Mouse (Mus musculus): ENCODE results near the gene Rbfox3. TPM values are rescaled to one million over a fixed set of nuclear protein-coding genes. Genes with fewer than 3 reads are reported as not detected.
A peak's percentile ranks its signal among the peaks of the same experiment; 100 is the strongest.

Rbfox3 gene
- polyA plus RNA-seq, 1 experiment from 2014 or later: 12.6 TPM

- no peaks in the 10 kb centered on the region for H3K36me3 ChIP-seq (ENCODE audit: control insufficient read depth, insufficient read depth, low read length)
- H3K27ac ChIP-seq (ENCODE audit: low read depth, low read length): no peak overlapping the region
- no peak overlapping the region for H3K4me2 ChIP-seq (replicated peaks; ENCODE audit: low read depth, low read length)
- no peaks in the 10 kb centered on the region for H3K4me1 ChIP-seq (replicated peaks; ENCODE audit: control insufficient read depth, insufficient read depth, low read length)
- ATAC-seq (ENCODE audit: low FRiP score) (no peak), DNase-seq (ENCODE audit: low spot score) (no peak)
- no peaks in the 10 kb centered on the region for H3K27me3 ChIP-seq (ENCODE audit: control insufficient read depth, insufficient read depth, low read length)
- 80% methylated on average over 4 of the region's 4 CpGs for WGBS
- H3K9me3 ChIP-seq (ENCODE audit: control insufficient read depth, low read length): no peaks in the 10 kb centered on the region
- H3K9ac ChIP-seq (ENCODE audit: low read depth, low read length): no peak overlapping the region
- H3K4me3 ChIP-seq (ENCODE audit: low read depth, low read length): no peak overlapping the region
Observed at GRCm38 (mm10) chr11:118620869-118621268, 290.5 kb downstream of the Rbfox3 start.

- ATAC-seq (ENCODE audit: low FRiP score) (no peak), DNase-seq (ENCODE audit: low spot score) (no peak)
- 86% methylated on average over 4 of the region's 4 CpGs for WGBS
- Histone ChIP-seq H3K4me3 (ENCODE audit: low read depth, low read length) (no peak overlapping the region), H3K36me3 (ENCODE audit: control insufficient read depth, insufficient read depth, low read length) (no peaks in the 10 kb centered on the region), H3K27ac (ENCODE audit: low read depth, low read length) (no peak overlapping the region), H3K27me3 (ENCODE audit: control insufficient read depth, insufficient read depth, low read length) (peaks cover 3% of the 10 kb centered on the region; the same call in 1 of the 2 replicates), H3K4me2 (replicated peaks; ENCODE audit: low read depth, low read length) (no peak overlapping the region), H3K9me3 (ENCODE audit: control insufficient read depth, low read length) (no peaks in the 10 kb centered on the region), H3K9ac (ENCODE audit: low read depth, low read length) (no peak overlapping the region), H3K4me1 (replicated peaks; ENCODE audit: control insufficient read depth, insufficient read depth, low read length) (0 out of 2 replicates have a peak, but pooled peaks cover 4% of the 10 kb centered on the region)
Observed at GRCm38 (mm10) chr11:118614126-118614525, 297.3 kb downstream of the Rbfox3 start.

- ATAC-seq (ENCODE audit: low FRiP score): no peak
- DNase-seq (ENCODE audit: low spot score): no peak
- H3K4me1 ChIP-seq (replicated peaks; ENCODE audit: control insufficient read depth, insufficient read depth, low read length): 0 out of 2 replicates have a peak, but pooled peaks cover 4% of the 10 kb centered on the region
- H3K27ac ChIP-seq (ENCODE audit: low read depth, low read length): no peak overlapping the region
- H3K9me3 ChIP-seq (ENCODE audit: control insufficient read depth, low read length): no peaks in the 10 kb centered on the region
- 4% methylated on average over 12 of the region's 14 CpGs for WGBS
- no peak overlapping the region for H3K9ac ChIP-seq (ENCODE audit: low read depth, low read length)
- H3K27me3 ChIP-seq (ENCODE audit: control insufficient read depth, insufficient read depth, low read length): peaks cover 3% of the 10 kb centered on the region; the same call in 1 of the 2 replicates
- H3K4me2 ChIP-seq (replicated peaks; ENCODE audit: low read depth, low read length): no peak overlapping the region
- no peak overlapping the region for H3K4me3 ChIP-seq (ENCODE audit: low read depth, low read length)
- no peaks in the 10 kb centered on the region for H3K36me3 ChIP-seq (ENCODE audit: control insufficient read depth, insufficient read depth, low read length)
Observed at GRCm38 (mm10) chr11:118610128-118610527, 301.3 kb downstream of the Rbfox3 start.

- Histone ChIP-seq H3K4me2 (replicated peaks; ENCODE audit: low read depth, low read length) (no peak overlapping the region), H3K36me3 (ENCODE audit: control insufficient read depth, insufficient read depth, low read length) (no peaks in the 10 kb centered on the region), H3K4me1 (replicated peaks; ENCODE audit: control insufficient read depth, insufficient read depth, low read length) (0 out of 2 replicates have a peak, but pooled peaks cover 4% of the 10 kb centered on the region), H3K9ac (ENCODE audit: low read depth, low read length) (no peak overlapping the region), H3K27ac (ENCODE audit: low read depth, low read length) (no peak overlapping the region), H3K27me3 (ENCODE audit: control insufficient read depth, insufficient read depth, low read length) (peaks cover 3% of the 10 kb centered on the region; the same call in 1 of the 2 replicates), H3K9me3 (ENCODE audit: control insufficient read depth, low read length) (no peaks in the 10 kb centered on the region), H3K4me3 (ENCODE audit: low read depth, low read length) (no peak overlapping the region)
- DNase-seq (ENCODE audit: low spot score) (no peak), ATAC-seq (ENCODE audit: low FRiP score) (no peak)
- WGBS: 11% methylated on average over 17 of the region's 17 CpGs
Observed at GRCm38 (mm10) chr11:118609236-118610000, 302.0 kb downstream of the Rbfox3 start.

- H3K36me3 ChIP-seq (ENCODE audit: control insufficient read depth, insufficient read depth, low read length): no peaks in the 10 kb centered on the region
- no peak overlapping the region for H3K27ac ChIP-seq (ENCODE audit: low read depth, low read length)
- 0 out of 2 replicates have a peak, but pooled peaks cover 4% of the 10 kb centered on the region for H3K4me1 ChIP-seq (replicated peaks; ENCODE audit: control insufficient read depth, insufficient read depth, low read length)
- DNase-seq (ENCODE audit: low spot score): no peak
- ATAC-seq (ENCODE audit: low FRiP score): no peak
- H3K4me2 ChIP-seq (replicated peaks; ENCODE audit: low read depth, low read length): no peak overlapping the region
- no peak overlapping the region for H3K9ac ChIP-seq (ENCODE audit: low read depth, low read length)
- no peaks in the 10 kb centered on the region for H3K9me3 ChIP-seq (ENCODE audit: control insufficient read depth, low read length)
- peaks cover 3% of the 10 kb centered on the region; the same call in 1 of the 2 replicates for H3K27me3 ChIP-seq (ENCODE audit: control insufficient read depth, insufficient read depth, low read length)
- 53% methylated on average over 8 of the region's 8 CpGs for WGBS
- no peak overlapping the region for H3K4me3 ChIP-seq (ENCODE audit: low read depth, low read length)
Observed at GRCm38 (mm10) chr11:118607927-118608326, 303.5 kb downstream of the Rbfox3 start.

- Histone ChIP-seq H3K27ac (ENCODE audit: low read depth, low read length) (no peak overlapping the region), H3K4me3 (ENCODE audit: low read depth, low read length) (no peak overlapping the region), H3K36me3 (ENCODE audit: control insufficient read depth, insufficient read depth, low read length) (no peaks in the 10 kb centered on the region), H3K27me3 (ENCODE audit: control insufficient read depth, insufficient read depth, low read length) (peaks cover 3% of the 10 kb centered on the region; the same call in 1 of the 2 replicates), H3K4me1 (replicated peaks; ENCODE audit: control insufficient read depth, insufficient read depth, low read length) (peaks cover 6% of the 10 kb centered on the region; the same call in 1 of the 2 replicates), H3K4me2 (replicated peaks; ENCODE audit: low read depth, low read length) (no peak overlapping the region), H3K9me3 (ENCODE audit: control insufficient read depth, low read length) (no peaks in the 10 kb centered on the region), H3K9ac (ENCODE audit: low read depth, low read length) (no peak overlapping the region)
- 79% methylated on average over 2 of the region's 2 CpGs for WGBS
- no peak for ATAC-seq (ENCODE audit: low FRiP score)
- DNase-seq (ENCODE audit: low spot score): no peak
Observed at GRCm38 (mm10) chr11:118605570-118605969, 305.8 kb downstream of the Rbfox3 start.

GRCm38 (mm10) chr11:118604206-118604605 is 307.2 kb downstream of the Rbfox3 start:
- Histone ChIP-seq H3K4me1 (replicated peaks; ENCODE audit: control insufficient read depth, insufficient read depth, low read length) (peaks cover 4% of the 10 kb centered on the region), H3K4me2 (replicated peaks; ENCODE audit: low read depth, low read length) (no peak overlapping the region), H3K9me3 (ENCODE audit: control insufficient read depth, low read length) (no peaks in the 10 kb centered on the region), H3K36me3 (ENCODE audit: control insufficient read depth, insufficient read depth, low read length) (no peaks in the 10 kb centered on the region), H3K9ac (ENCODE audit: low read depth, low read length) (no peak overlapping the region), H3K27me3 (ENCODE audit: control insufficient read depth, insufficient read depth, low read length) (no peaks in the 10 kb centered on the region; the same call in 1 of the 2 replicates), H3K4me3 (ENCODE audit: low read depth, low read length) (no peak overlapping the region), H3K27ac (ENCODE audit: low read depth, low read length) (no peak overlapping the region)
- ATAC-seq (ENCODE audit: low FRiP score): no peak
- WGBS: 74% methylated on average over 6 of the region's 6 CpGs
- DNase-seq (ENCODE audit: low spot score): no peak

- Histone ChIP-seq H3K4me3 (ENCODE audit: low read depth, low read length) (no peak overlapping the region), H3K36me3 (ENCODE audit: control insufficient read depth, insufficient read depth, low read length) (no peaks in the 10 kb centered on the region), H3K4me2 (replicated peaks; ENCODE audit: low read depth, low read length) (no peak overlapping the region), H3K27me3 (ENCODE audit: control insufficient read depth, insufficient read depth, low read length) (no peaks in the 10 kb centered on the region), H3K9ac (ENCODE audit: low read depth, low read length) (no peak overlapping the region), H3K4me1 (replicated peaks; ENCODE audit: control insufficient read depth, insufficient read depth, low read length) (peaks cover 4% of the 10 kb centered on the region), H3K27ac (ENCODE audit: low read depth, low read length) (no peak overlapping the region), H3K9me3 (ENCODE audit: control insufficient read depth, low read length) (no peaks in the 10 kb centered on the region)
- 3% methylated on average over 10 of the region's 10 CpGs for WGBS
- peak; percentile 53 for DNase-seq (ENCODE audit: low spot score)
- ATAC-seq (ENCODE audit: low FRiP score): no peak
Observed at GRCm38 (mm10) chr11:118603126-118603525, 308.3 kb downstream of the Rbfox3 start.

- Histone ChIP-seq H3K27ac (ENCODE audit: low read depth, low read length) (no peak overlapping the region), H3K4me3 (ENCODE audit: low read depth, low read length) (no peak overlapping the region), H3K27me3 (ENCODE audit: control insufficient read depth, insufficient read depth, low read length) (no peaks in the 10 kb centered on the region), H3K36me3 (ENCODE audit: control insufficient read depth, insufficient read depth, low read length) (no peaks in the 10 kb centered on the region), H3K9me3 (ENCODE audit: control insufficient read depth, low read length) (no peaks in the 10 kb centered on the region), H3K9ac (ENCODE audit: low read depth, low read length) (no peak overlapping the region), H3K4me1 (replicated peaks; ENCODE audit: control insufficient read depth, insufficient read depth, low read length) (peaks cover 4% of the 10 kb centered on the region), H3K4me2 (replicated peaks; ENCODE audit: low read depth, low read length) (no peak overlapping the region)
- WGBS: 67% methylated on average over 9 of the region's 9 CpGs
- ATAC-seq (ENCODE audit: low FRiP score) (no peak), DNase-seq (ENCODE audit: low spot score) (no peak)
Observed at GRCm38 (mm10) chr11:118601484-118601883, 309.9 kb downstream of the Rbfox3 start.

Measured in hindbrain, embryonic 11.5 days (tissue).